34 mouse cellular contexts compared by ENCODE assay signal in genomic region chr11:95084811-95085382, GRCm38 (mm10). TPM values are rescaled to one million over a fixed set of nuclear protein-coding genes. Genes with fewer than 3 reads are reported as not detected.
DNase-seq lines count a peak whose midpoint lies in the region; ATAC-seq and TF ChIP-seq lines count a peak whose summit lies in the region.
"Had no signal": no experiment of that assay in that cellular context is flagged by ENCODE, and none has a peak within 500 bp of the region (broad histone marks: within the 10 kb centered on the region; RNA-seq: fewer than 3 reads in every experiment).

No protein-coding gene starts in this region.

- dilution Hi-C loops in CH12.LX (cut with MboI; ENCODE audit: extremely low pct_ligation_motif_present, extremely low pct_unique_long_range_greater_than_20kb, low sequenced_read_pairs), result no loop called here

- TF ChIP-seq EP300 in CH12.LX (IDR thresholded peaks at IDR 0.05; ENCODE audit: low read length), result no peak

- H3K79me2 ChIP-seq in CH12.LX (replicated peaks; ENCODE audit: control insufficient read depth, extremely low read depth, insufficient read depth, poor library complexity, severe bottlenecking), result no peaks in the 10 kb centered on the region

- H3K27ac ChIP-seq in hindbrain, embryonic 11.5 days (ENCODE audit: low read depth, low read length), result no peak overlapping the region
- no peak overlapping the region for H3K27ac ChIP-seq in hindbrain, embryonic 16.5 days (ENCODE audit: low read depth, low read length)
- H3K27ac ChIP-seq in CH12.LX (ENCODE audit: insufficient read depth, low read depth) (no peak overlapping the region), ES-E14 (ENCODE audit: insufficient read depth, low read depth, low read length, poor library complexity, severe bottlenecking) (peak overlapping the region; percentile 41; the same call in 1 of the 2 replicates)
- H3K27ac ChIP-seq: embryonic facial prominence, embryonic 15.5 days; forebrain, embryonic 12.5 days; heart, embryonic 15.5 days; hindbrain, embryonic 15.5 days; limb, embryonic 15.5 days; liver, embryonic 13.5 days; midbrain, embryonic 15.5 days; neural tube, embryonic 12.5 days had no signal

- in situ Hi-C loops in CH12.LX (cut with MboI; ENCODE audit: low pct_ligation_motif_present, low pct_unique_long_range_greater_than_20kb, low sequenced_read_pairs), result no loop called here
- in situ Hi-C loops in ES-E14 (cut with MboI; ENCODE audit: low sequenced_read_pairs in 2 of 2, unreplicated experiment in 2 of 2), result no loop called here

- TF ChIP-seq RAD21 in CH12.LX (IDR thresholded peaks at IDR 0.05; ENCODE audit: low read depth, low read length), result no peak

- H3K4me1 ChIP-seq in hindbrain, embryonic 11.5 days (replicated peaks; ENCODE audit: control insufficient read depth, insufficient read depth, low read length), result no peaks in the 10 kb centered on the region
- no peaks in the 10 kb centered on the region for H3K4me1 ChIP-seq in hindbrain, embryonic 16.5 days (ENCODE audit: control insufficient read depth, insufficient read depth, low read depth, low read length)
- peaks cover 23 to 53% of the 10 kb centered on the region in 2 experiments for H3K4me1 ChIP-seq in CH12.LX (ENCODE audit: control insufficient read depth in 1 of 2, insufficient read depth in 2 of 2)
- H3K4me1 ChIP-seq in ES-E14 (ENCODE audit: control insufficient read depth in 2 of 2, insufficient read depth in 2 of 2, low read length in 2 of 2, poor library complexity in 1 of 2), result peaks cover 6 to 43% of the 10 kb centered on the region in 2 experiments; a peak in 3 of 4 replicates
- H3K4me1 ChIP-seq: forebrain, embryonic 12.5 days; hindbrain, embryonic 15.5 days had no signal

- no peaks in the 10 kb centered on the region for H3K9me3 ChIP-seq in hindbrain, embryonic 11.5 days (ENCODE audit: control insufficient read depth, low read length)
- H3K9me3 ChIP-seq in hindbrain, embryonic 16.5 days (ENCODE audit: control insufficient read depth, low read length), result no peaks in the 10 kb centered on the region
- H3K9me3 ChIP-seq in CH12.LX (replicated peaks; ENCODE audit: low read length) (peaks cover 2% of the 10 kb centered on the region), ES-E14 (ENCODE audit: control insufficient read depth, insufficient read depth, low read depth, low read length) (no peaks in the 10 kb centered on the region)
- H3K9me3 ChIP-seq: embryonic facial prominence, embryonic 15.5 days; forebrain, embryonic 12.5 days; G1E; heart, embryonic 10.5 days; heart, embryonic 15.5 days; hindbrain, embryonic 15.5 days; limb, embryonic 15.5 days; liver, embryonic 13.5 days; midbrain, embryonic 15.5 days; neural tube, embryonic 12.5 days had no signal

- no peaks in the 10 kb centered on the region for H3K36me3 ChIP-seq in hindbrain, embryonic 11.5 days (ENCODE audit: control insufficient read depth, insufficient read depth, low read length)
- no peaks in the 10 kb centered on the region for H3K36me3 ChIP-seq in hindbrain, embryonic 16.5 days (ENCODE audit: control insufficient read depth, insufficient read depth, low read length)
- no peaks in the 10 kb centered on the region for H3K36me3 ChIP-seq in CH12.LX (replicated peaks in 1 of 2; ENCODE audit: control insufficient read depth in 1 of 2, insufficient read depth in 1 of 2, low read length in 1 of 2)
- H3K36me3 ChIP-seq in ES-E14 (ENCODE audit: control insufficient read depth, insufficient read depth, low read length, poor library complexity, severe bottlenecking), result no peaks in the 10 kb centered on the region
- H3K36me3 ChIP-seq: embryonic facial prominence, embryonic 15.5 days; forebrain, embryonic 12.5 days; G1E; heart, embryonic 10.5 days; heart, embryonic 15.5 days; hindbrain, embryonic 15.5 days; limb, embryonic 15.5 days; liver, embryonic 13.5 days; midbrain, embryonic 15.5 days; neural tube, embryonic 12.5 days had no signal

- H3K4me2 ChIP-seq in hindbrain, embryonic 11.5 days (replicated peaks; ENCODE audit: low read depth, low read length), result no peak overlapping the region
- no peak overlapping the region for H3K4me2 ChIP-seq in hindbrain, embryonic 16.5 days (ENCODE audit: low read length)
- no peak overlapping the region for H3K4me2 ChIP-seq in CH12.LX (ENCODE audit: insufficient read depth, low read depth, poor library complexity, severe bottlenecking)
- H3K4me2 ChIP-seq: embryonic facial prominence, embryonic 15.5 days; forebrain, embryonic 12.5 days; heart, embryonic 15.5 days; hindbrain, embryonic 15.5 days; limb, embryonic 15.5 days; liver, embryonic 13.5 days; midbrain, embryonic 15.5 days; neural tube, embryonic 12.5 days had no signal

- H3K27me3 ChIP-seq in hindbrain, embryonic 11.5 days (ENCODE audit: control insufficient read depth, insufficient read depth, low read length), result no peaks in the 10 kb centered on the region
- no peaks in the 10 kb centered on the region for H3K27me3 ChIP-seq in hindbrain, embryonic 16.5 days (replicated peaks; ENCODE audit: control insufficient read depth, insufficient read depth, low read length)
- H3K27me3 ChIP-seq in CH12.LX (replicated peaks), result peaks cover 3% of the 10 kb centered on the region
- H3K27me3 ChIP-seq: embryonic facial prominence, embryonic 15.5 days; heart, embryonic 15.5 days; hindbrain, embryonic 15.5 days; limb, embryonic 15.5 days; midbrain, embryonic 15.5 days had no signal

- DNase-seq in hindbrain, embryonic 11.5 days (ENCODE audit: low spot score), result peak; percentile 22
- DNase-seq in CH12.LX (ENCODE audit: extremely low read depth) (no peak), ES-E14 (ENCODE audit: low read depth, low spot score) (peak; percentile 96)
- peak; percentile 63 for DNase-seq in embryo, embryonic 10.5 days (ENCODE audit: low spot score)
- no peak for DNase-seq in adrenal gland, postnatal 10 days
- DNase-seq in adrenal gland, adult 8-10 months, result no peak
- DNase-seq in ovary, adult 18-20 months (ENCODE audit: low spot score), result no peak
- DNase-seq: cerebellum, adult 2 months; forebrain, postnatal 0 days; gastrocnemius, postnatal 10 days; kidney, adult 18-20 months; layer of hippocampus, adult 9-11 months; liver, embryonic 13.5 days; lung, adult 18-20 months; right cerebral cortex, postnatal 4 days; thymus, adult 2 months; thymus, postnatal 36 days had no signal

- TF ChIP-seq POLR2A in CH12.LX (IDR thresholded peaks at IDR 0.05; ENCODE audit: low read depth, low read length), result no peak

- ATAC-seq in hindbrain, embryonic 11.5 days (ENCODE audit: low FRiP score), result no peak
- ATAC-seq in hindbrain, embryonic 16.5 days, result no peak
- ATAC-seq: forebrain, postnatal 0 days; lung, postnatal 0 days; midbrain, embryonic 15.5 days had no signal

- H3K9ac ChIP-seq in hindbrain, embryonic 11.5 days (ENCODE audit: low read depth, low read length), result no peak overlapping the region
- H3K9ac ChIP-seq in hindbrain, embryonic 16.5 days (ENCODE audit: low read depth, low read length), result no peak overlapping the region
- no peak overlapping the region for H3K9ac ChIP-seq in CH12.LX (ENCODE audit: insufficient read depth, low read depth)
- H3K9ac ChIP-seq in ES-E14 (ENCODE audit: insufficient read depth, low read depth, low read length, poor library complexity, severe bottlenecking), result no peak overlapping the region
- H3K9ac ChIP-seq: embryonic facial prominence, embryonic 15.5 days; forebrain, embryonic 12.5 days; forebrain, postnatal 0 days; heart, embryonic 15.5 days; hindbrain, embryonic 15.5 days; limb, embryonic 15.5 days; liver, embryonic 13.5 days; midbrain, embryonic 15.5 days; neural tube, embryonic 12.5 days had no signal

- 20% methylated on average over 4 of the region's 5 CpGs for WGBS in hindbrain, embryonic 11.5 days
- 33% methylated on average over 5 of the region's 5 CpGs for WGBS in hindbrain, embryonic 16.5 days

- H3K4me3 ChIP-seq in hindbrain, embryonic 11.5 days (ENCODE audit: low read depth, low read length), result no peak overlapping the region
- no peak overlapping the region for H3K4me3 ChIP-seq in hindbrain, embryonic 16.5 days (ENCODE audit: low read length)
- no peak overlapping the region for H3K4me3 ChIP-seq in CH12.LX (replicated peaks in 1 of 3; ENCODE audit: low read depth in 2 of 3, low read length in 2 of 3, poor library complexity in 1 of 3)
- no peak overlapping the region for H3K4me3 ChIP-seq in ES-E14 (ENCODE audit: insufficient read depth in 1 of 2, low read depth in 1 of 2, low read length in 2 of 2, poor library complexity in 1 of 2, severe bottlenecking in 1 of 2)
- H3K4me3 ChIP-seq: embryonic facial prominence, embryonic 15.5 days; forebrain, embryonic 12.5 days; heart, embryonic 10.5 days; heart, embryonic 15.5 days; hindbrain, embryonic 15.5 days; limb, embryonic 15.5 days; liver, embryonic 13.5 days; midbrain, embryonic 15.5 days; neural tube, embryonic 12.5 days had no signal

- TF ChIP-seq CTCF in CH12.LX (conservative IDR thresholded peaks at IDR 0.05 in 1 of 2, IDR thresholded peaks at IDR 0.05 in 1 of 2; ENCODE audit: low read depth in 2 of 2, low read length in 2 of 2), result no peak

TF ChIP-seq in ES-E14, 5 proteins besides CTCF, POLR2A, EP300 and RAD21 (continues in another document):
- peak; percentile 94 for TF ChIP-seq ZNF384 (IDR thresholded peaks at IDR 0.05; ENCODE audit: low read depth, low read length)

RNA-seq across cellular contexts. Expression of gene Itga3, which starts 8.3 kb away (rescaled TPM):
- 4.2 and 4.4 TPM in 2 replicates for polyA plus RNA-seq in hindbrain, embryonic 11.5 days (2014; fragmentation: Nextera tagmentation; extraction: Ambion mirVana)
- 16.7 and 19.3 TPM in 2 replicates for polyA plus RNA-seq in hindbrain, embryonic 16.5 days (2015; fragmentation: Nextera tagmentation; extraction: Ambion mirVana)
- total RNA-seq in CH12.LX (2012; rRNA removed) (34.9 and 53.0 TPM in 2 replicates), CH12.LX (2014; rRNA removed) (5.5 and 5.8 TPM in 2 replicates), ES-E14 (2012; rRNA removed) (189 and 246 TPM in 2 replicates)
- 8.3 and 9.0 TPM in 2 replicates for polyA plus RNA-seq in CH12.LX (2012; ENCODE audit: insufficient read length, low read depth)
- total RNA-seq in adrenal gland, postnatal 10 days (2021), result 10 to 100 TPM; 22.4 to 26.2 TPM
- total RNA-seq in adrenal gland, adult 8-10 months (2022), result 10 to 100 TPM; 40.8 to 74.6 (median 49.9) TPM
- total RNA-seq: granulocyte monocyte progenitor cell, adult 5-6 weeks had no signal
- polyA plus RNA-seq: G1E had no signal

RNA-seq across cellular contexts. Expression of gene Dlx3, which starts 35.0 kb away (rescaled TPM):
- polyA plus RNA-seq in hindbrain, embryonic 11.5 days (2014; fragmentation: Nextera tagmentation; extraction: Ambion mirVana), result 1.7 TPM in 2 replicates
- 0.19 and 0.32 TPM in 2 replicates for polyA plus RNA-seq in hindbrain, embryonic 16.5 days (2015; fragmentation: Nextera tagmentation; extraction: Ambion mirVana)
- total RNA-seq in CH12.LX (2012; rRNA removed), result 0.21 and 0.55 TPM in 2 replicates
- 0.08 TPM in 2 replicates for total RNA-seq in CH12.LX (2014; rRNA removed)
- polyA plus RNA-seq in CH12.LX (2012; ENCODE audit: insufficient read length, low read depth), result 0.17 and 0.22 TPM in 2 replicates
- total RNA-seq in ES-E14 (2012; rRNA removed), result 0.11 and 0.54 TPM in 2 replicates
- total RNA-seq in adrenal gland, postnatal 10 days (2021), result under 1 TPM in 1 of 2 experiments, not detected in 1; 0.60 TPM
- not detected for total RNA-seq in adrenal gland, adult 8-10 months (2022)
- total RNA-seq: adrenal gland, adult 18-20 months; granulocyte monocyte progenitor cell, adult 5-6 weeks; heart, postnatal 25 days; left cerebral cortex, adult 18-20 months; left cerebral cortex, postnatal 36 days had no signal
- polyA plus RNA-seq: forebrain, postnatal 0 days; G1E; spleen, adult 2 months had no signal

RNA-seq across cellular contexts. Expression of gene Pdk2, which starts 43.7 kb away (rescaled TPM):
- 12.5 and 13.0 TPM in 2 replicates for polyA plus RNA-seq in hindbrain, embryonic 11.5 days (2014; fragmentation: Nextera tagmentation; extraction: Ambion mirVana)
- 34.6 and 42.1 TPM in 2 replicates for polyA plus RNA-seq in hindbrain, embryonic 16.5 days (2015; fragmentation: Nextera tagmentation; extraction: Ambion mirVana)
- total RNA-seq in CH12.LX (2012; rRNA removed) (not detected in 2 replicates), CH12.LX (2014; rRNA removed) (not detected in 2 replicates), ES-E14 (2012; rRNA removed) (1.3 and 1.7 TPM in 2 replicates)
- not detected in 2 replicates for polyA plus RNA-seq in CH12.LX (2012; ENCODE audit: insufficient read length, low read depth)
- total RNA-seq in adrenal gland, postnatal 10 days (2021), result 100 to 1,000 TPM; 144 to 199 TPM
- 10 to 100 TPM; 60.9 to 90.5 (median 76.0) TPM for total RNA-seq in adrenal gland, adult 8-10 months (2022)

Comparison
In these comparisons a context has a peak if more than half of its experiments do, and no peak if none do; other contexts are left out.
1. DNase-seq: peak in hindbrain, embryonic 11.5 days (single experiment), ES-E14 (single experiment) and embryo, embryonic 10.5 days (single experiment); none in CH12.LX (single experiment), adrenal gland, postnatal 10 days (single experiment), adrenal gland, adult 8-10 months (single experiment) and ovary, adult 18-20 months (single experiment).
2. RNA of gene Pdk2, which starts 43.7 kb away (total RNA-seq): 144 to 199 TPM in adrenal gland, postnatal 10 days and 60.9 to 90.5 TPM in adrenal gland, adult 8-10 months; 1.3 to 1.7 TPM in ES-E14 and not detected in CH12.LX; every median in the first group is over 10 times any median in the second.